In genomic region chr3:149509178-149509577, GRCm38 (mm10) we compare ENCODE assay signal across 14 mouse cellular contexts.
"Had no signal": no experiment of that assay in that cellular context is flagged by ENCODE, and none has a peak within 500 bp of the region (broad histone marks: within the 10 kb centered on the region; RNA-seq: fewer than 3 reads in every experiment).

No protein-coding gene starts in this region.

- H3K4me3 ChIP-seq: left cerebral cortex, adult 2 months; limb, embryonic 10.5 days; liver, embryonic 15.5 days; midbrain, embryonic 10.5 days; myocyte; stomach, embryonic 15.5 days had no signal

- H3K9me3 ChIP-seq: limb, embryonic 10.5 days; liver, embryonic 15.5 days; midbrain, embryonic 10.5 days; stomach, embryonic 15.5 days had no signal

- H3K4me2 ChIP-seq: liver, embryonic 11.5 days; liver, embryonic 15.5 days; stomach, embryonic 15.5 days had no signal

- H3K27me3 ChIP-seq: liver, embryonic 15.5 days; stomach, embryonic 15.5 days had no signal

- H3K27ac ChIP-seq: left cerebral cortex, adult 2 months; limb, embryonic 10.5 days; liver, embryonic 15.5 days; midbrain, embryonic 10.5 days; stomach, embryonic 15.5 days had no signal

- DNase-seq: kidney, postnatal 25 days; lung, adult 2 months; lung, postnatal 10 days; lung, postnatal 4 days; midbrain, embryonic 14.5 days; right cerebral cortex, postnatal 14 days; thymus, postnatal 4 days had no signal

- H3K4me1 ChIP-seq: limb, embryonic 10.5 days; liver, embryonic 15.5 days; midbrain, embryonic 10.5 days; stomach, embryonic 15.5 days had no signal

- H3K9ac ChIP-seq: liver, embryonic 15.5 days; stomach, embryonic 15.5 days had no signal

- H3K36me3 ChIP-seq: limb, embryonic 10.5 days; liver, embryonic 15.5 days; midbrain, embryonic 10.5 days; stomach, embryonic 15.5 days had no signal
